Mouse (Mus musculus) neutrophil, adult 5-6 weeks (primary cell): Measurements from ENCODE around the gene Il11ra2. TPM values are rescaled to one million over a fixed set of nuclear protein-coding genes. Genes with fewer than 3 reads are reported as not detected.
"Not testable (repeated sequence)": the region's sequence is repeated elsewhere in the genome, so short reads cannot be mapped to it uniquely, and the experiment has no call there.

Experiments used
- ATAC-seq: fragments of 151-379, 151-347 bp; 2 replicates; pipeline ENCODE4 v1.8.0; 2017; ENCODE audit warnings: mild to moderate bottlenecking, moderate TSS enrichment; ENCODE audit not compliant: insufficient number of reproducible peaks, poor library complexity, low FRiP score, severe bottlenecking; ENCODE audit errors: extremely low read depth
- total RNA-seq: library from RNA; stranded (forward); fragments of 200-1000 nt; gene quantifications from 2 replicates; pipeline ENCODE4 v1.2.3, GENCODE M21; 2017

Il11ra2 gene
- total RNA-seq, result not detected in 2 replicates

GRCm38 (mm10) chr4:42661793-42662192, at the start of gene Il11ra2:
Il11ra2 (minus strand) TSS chr4:42661893.
- ATAC-seq, result not testable (repeated sequence)

GRCm38 (mm10) chr4:42682183-42682524, 20.5 kb upstream of the Il11ra2 start:
- not testable (repeated sequence) for ATAC-seq

GRCm38 (mm10) chr4:42681473-42682182, 19.9 kb upstream of the Il11ra2 start:
- ATAC-seq, result not testable (repeated sequence)

GRCm38 (mm10) chr4:42680374-42681356, 19.0 kb upstream of the Il11ra2 start:
- not testable (repeated sequence) for ATAC-seq

GRCm38 (mm10) chr4:42679365-42679764, 17.7 kb upstream of the Il11ra2 start:
- not testable (repeated sequence) for ATAC-seq

- ATAC-seq, result not testable (repeated sequence)
Measured at GRCm38 (mm10) chr4:42675415-42675814, 13.7 kb upstream of the Il11ra2 start.

- not testable (repeated sequence) for ATAC-seq
Measured at GRCm38 (mm10) chr4:42654951-42655350, 6.7 kb downstream of the Il11ra2 start, which contains the start of gene Ccl27b. Ccl27b (plus strand) TSS chr4:42655251.

GRCm38 (mm10) chr4:42629419-42629818, 32.3 kb downstream of the Il11ra2 start, which contains the start of gene Gm2564:
Gm2564 (plus strand) TSS chr4:42629719.
- not testable (repeated sequence) for ATAC-seq

- not testable (repeated sequence) for ATAC-seq
Measured at GRCm38 (mm10) chr4:42611895-42612294, 49.8 kb downstream of the Il11ra2 start, which contains the start of gene Gm10591. Gm10591 (plus strand) TSS chr4:42612195.

Other genes starting within 250 kb of the Il11ra2 start
- not detected in 2 replicates for gene Gm21586, start 222.5 kb downstream of the Il11ra2 start, total RNA-seq
- not detected in 2 replicates for gene Gm2163, start 195.1 kb downstream of the Il11ra2 start, total RNA-seq
- not detected in 2 replicates for gene Fam205a2, start 133.7 kb downstream of the Il11ra2 start, total RNA-seq
- not detected in 2 replicates for gene Gm10591, start 49.7 kb downstream of the Il11ra2 start, total RNA-seq
- gene Gm2564, start 32.2 kb downstream of the Il11ra2 start, total RNA-seq, result not detected in 2 replicates
- not detected in 2 replicates for gene Ccl27b, start 6.6 kb downstream of the Il11ra2 start, total RNA-seq
- not detected in 2 replicates for gene 4930578G10Rik, start 73.7 kb upstream of the Il11ra2 start, total RNA-seq
- not detected in 2 replicates for gene Ccl19, start 94.7 kb upstream of the Il11ra2 start, total RNA-seq
- gene Ccl21a, start 112.1 kb upstream of the Il11ra2 start, total RNA-seq, result not detected in 2 replicates
- not detected in 2 replicates for gene Fam205a1, start 192.0 kb upstream of the Il11ra2 start, total RNA-seq
- gene Gm12394, start 194.9 kb upstream of the Il11ra2 start, total RNA-seq, result not detected in 2 replicates
- not detected in 2 replicates for gene Fam205c, start 212.3 kb upstream of the Il11ra2 start, total RNA-seq